Mouse (Mus musculus) CH12.LX (cell line): ENCODE results near the gene Rab28. TPM values are rescaled to one million over a fixed set of nuclear protein-coding genes. Genes with fewer than 3 reads are reported as not detected.
A peak's percentile ranks its signal among the peaks of the same experiment; 100 is the strongest.
"Not testable (repeated sequence)": the region's sequence is repeated elsewhere in the genome, so short reads cannot be mapped to it uniquely, and the experiment has no call there.

Experiments used
- DNase-seq: peaks from one replicate; pipeline ENCODE4 v3.0.0-alpha.2; 2013; ENCODE audit errors: extremely low read depth
- H3K27ac ChIP-seq: 2 replicates; pipeline ENCODE4 v1.5.1; 2012; ENCODE audit warnings: low read depth, mild to moderate bottlenecking, control low read depth, moderate library complexity; ENCODE audit not compliant: insufficient read depth
- H3K27me3 ChIP-seq: replicated peaks from 2 replicates; pipeline ENCODE3; 2012; ENCODE audit warnings: inconsistent platforms
- H3K36me3 ChIP-seq, 2 experiments: replicated peaks in 1 of 2; 2 replicates each; pipeline versions ENCODE3 to v1.6.1; 2012; ENCODE audit warnings: inconsistent platforms in 1 of 2, low read length in 1 of 2, mild to moderate bottlenecking in 1 of 2, mixed read lengths in 1 of 2, moderate library complexity in 1 of 2; ENCODE audit not compliant: control insufficient read depth in 1 of 2, insufficient read depth in 1 of 2
- H3K4me1 ChIP-seq, 2 experiments: 2 replicates each; pipeline ENCODE4 v1.6.1; 2012; ENCODE audit warnings: inconsistent platforms in 1 of 2, moderate library complexity in 1 of 2; ENCODE audit not compliant: insufficient read depth in 2 of 2, control insufficient read depth in 1 of 2
- H3K4me2 ChIP-seq: 2 replicates; pipeline ENCODE4 v1.6.1; 2012; ENCODE audit warnings: low read depth, mild to moderate bottlenecking, control low read depth; ENCODE audit not compliant: poor library complexity, insufficient read depth, severe bottlenecking
- H3K4me3 ChIP-seq, 3 experiments: fragments of 150-350 bp in 1 of 3; sonication (generic) in 1 of 3; replicated peaks in 1 of 3; 2 replicates each; pipeline versions ENCODE3 to v1.5.1; 2011 to 2012; ENCODE audit warnings: low read depth in 2 of 3, low read length in 2 of 3, mild to moderate bottlenecking in 2 of 3, moderate library complexity in 2 of 3, control low read depth in 1 of 3, improper control_type of control experiment in 1 of 3, inconsistent platforms in 1 of 3, mixed read lengths in 1 of 3; ENCODE audit not compliant: poor library complexity in 1 of 3
- H3K79me2 ChIP-seq: replicated peaks from 2 replicates; pipeline ENCODE4 v1.6.1; 2012; ENCODE audit warnings: mild to moderate bottlenecking, moderate library complexity; ENCODE audit not compliant: control insufficient read depth, poor library complexity, insufficient read depth, severe bottlenecking; ENCODE audit errors: extremely low read depth
- H3K9ac ChIP-seq: 2 replicates; pipeline ENCODE4 v1.6.1; 2012; ENCODE audit warnings: low read depth, mild to moderate bottlenecking, control low read depth, moderate library complexity; ENCODE audit not compliant: insufficient read depth
- H3K9me3 ChIP-seq: replicated peaks from 2 replicates; pipeline ENCODE3; 2012; ENCODE audit warnings: low read length, inconsistent platforms, mixed read lengths
- CTCF ChIP-seq, 2 experiments: IDR thresholded peaks in 1 of 2; conservative IDR thresholded peaks in 1 of 2; 2 replicates each; pipeline ENCODE4 v1.5.1; 2011 to 2012; ENCODE audit warnings: low read depth in 2 of 2, low read length in 2 of 2, improper control_type of control experiment in 1 of 2, inconsistent platforms in 1 of 2, mild to moderate bottlenecking in 1 of 2, moderate library complexity in 1 of 2
- E2F4 ChIP-seq: IDR thresholded peaks from 2 replicates; pipeline ENCODE4 v1.6.1; 2011; ENCODE audit warnings: low read depth, low read length, improper control_type of control experiment; ENCODE audit not compliant: insufficient replicate concordance
- ELF1 ChIP-seq: IDR thresholded peaks from 2 replicates; pipeline ENCODE4 v1.6.1; 2014; ENCODE audit warnings: low read depth, mild to moderate bottlenecking, inconsistent platforms, low read length, improper control_type of control experiment
- GABPA ChIP-seq: IDR thresholded peaks from 2 replicates; pipeline ENCODE4 v1.6.1; 2012; ENCODE audit warnings: low read depth, low read length, improper control_type of control experiment, inconsistent platforms; ENCODE audit not compliant: insufficient replicate concordance
- HCFC1 ChIP-seq: IDR thresholded peaks from 2 replicates; pipeline ENCODE4 v1.6.1; 2012; ENCODE audit warnings: low read depth, mild to moderate bottlenecking, inconsistent platforms, low read length, improper control_type of control experiment
- JUND ChIP-seq: conservative IDR thresholded peaks from 2 replicates; pipeline ENCODE4 v1.6.1; 2011; ENCODE audit warnings: low read depth, low read length, improper control_type of control experiment
- MAFK ChIP-seq: IDR thresholded peaks from 2 replicates; pipeline ENCODE4 v1.6.1; 2011; ENCODE audit warnings: low read length, improper control_type of control experiment; ENCODE audit not compliant: insufficient replicate concordance
- MAX ChIP-seq: IDR thresholded peaks from 2 replicates; pipeline ENCODE4 v1.6.1; 2011; ENCODE audit warnings: low read length, improper control_type of control experiment
- MAZ ChIP-seq: IDR thresholded peaks from 2 replicates; pipeline ENCODE4 v1.6.1; 2012; ENCODE audit warnings: low read depth, mild to moderate bottlenecking, inconsistent platforms, low read length, improper control_type of control experiment, moderate library complexity
- MXI1 ChIP-seq: IDR thresholded peaks from 2 replicates; pipeline ENCODE4 v1.6.1; 2011; ENCODE audit warnings: mild to moderate bottlenecking, low read depth, low read length, improper control_type of control experiment
- MYC ChIP-seq: IDR thresholded peaks from 2 replicates; pipeline ENCODE4 v1.6.1; 2011; ENCODE audit warnings: low read depth, mild to moderate bottlenecking, improper control_type of control experiment, low read length
- NELFE ChIP-seq: IDR thresholded peaks from 2 replicates; pipeline ENCODE4 v1.6.1; 2011; ENCODE audit warnings: low read depth, low read length, improper control_type of control experiment
- POLR2A ChIP-seq: IDR thresholded peaks from 2 replicates; pipeline ENCODE4 v1.6.1; 2011; ENCODE audit warnings: low read depth, mild to moderate bottlenecking, improper control_type of control experiment, low read length
- RAD21 ChIP-seq: IDR thresholded peaks from 2 replicates; pipeline ENCODE4 v1.6.1; 2011; ENCODE audit warnings: low read depth, mild to moderate bottlenecking, low read length, improper control_type of control experiment, moderate library complexity
- RCOR1 ChIP-seq: conservative IDR thresholded peaks from 2 replicates; pipeline ENCODE4 v1.6.1; 2012; ENCODE audit warnings: low read depth, mild to moderate bottlenecking, inconsistent platforms, low read length, improper control_type of control experiment
- SMC3 ChIP-seq: IDR thresholded peaks from 2 replicates; pipeline ENCODE4 v1.6.1; 2011; ENCODE audit warnings: low read depth, low read length, improper control_type of control experiment
- TBP ChIP-seq: conservative IDR thresholded peaks from 2 replicates; pipeline ENCODE4 v1.6.1; 2011; ENCODE audit warnings: low read depth, low read length, improper control_type of control experiment
- USF1 ChIP-seq: IDR thresholded peaks from 2 replicates; pipeline ENCODE4 v1.6.1; 2014; ENCODE audit warnings: low read depth, mild to moderate bottlenecking, inconsistent platforms, low read length, improper control_type of control experiment
- ZC3H11A ChIP-seq: IDR thresholded peaks from 2 replicates; pipeline ENCODE4 v1.6.1; 2012; ENCODE audit warnings: low read depth, mild to moderate bottlenecking, inconsistent platforms, low read length, improper control_type of control experiment
- ZNF384 ChIP-seq: IDR thresholded peaks from 2 replicates; pipeline ENCODE4 v1.6.1; 2012; ENCODE audit warnings: low read depth, low read length, improper control_type of control experiment, inconsistent platforms
- dilution Hi-C: fragments of 300-500 bp; cut with MboI; formaldehyde crosslinking; loops from 2 replicates; pipeline ENCODE4 v1.14.3; 2020; ENCODE audit warnings: low sequenced_read_pairs; ENCODE audit not compliant: extremely low pct_unique_long_range_greater_than_20kb, extremely low pct_ligation_motif_present
- in situ Hi-C: fragments of 300-500 bp; cut with MboI; formaldehyde crosslinking; loops from 3 replicates; pipeline ENCODE4 v1.14.3; 2019; ENCODE audit warnings: low sequenced_read_pairs, low pct_ligation_motif_present, low pct_unique_long_range_greater_than_20kb, mixed read lengths
- polyA plus RNA-seq: library from polyadenylated mRNA; unstranded; fragments of >175 nt; gene quantifications from 2 replicates; pipeline ENCODE4 v1.2.1, GENCODE M21; 2012; ENCODE audit warnings: low read depth; ENCODE audit not compliant: insufficient read length
- total RNA-seq, 2 experiments: library from RNA; depleted of rRNA; stranded (reverse); fragments of 300-350 nt in 1 of 2; fragments of >200 nt in 1 of 2; gene quantifications; 2 replicates each; pipeline ENCODE4 v1.2.3; 2012 to 2014

Gene Rab28
- total and polyA plus RNA-seq, 3 experiments = 41.1 to 90.6 (median 42.2) TPM

GRCm38 (mm10) chr5:41706777-41707114 lies 1.2 kb downstream of the Rab28 start:
- peaks cover 0 to 2% of the 10 kb centered on the region in 2 experiments for H3K36me3 ChIP-seq
- no peak for TF ChIP-seq USF1
- no peak for TF ChIP-seq GABPA
- peak; percentile 37; the same call in 1 of the 2 replicates for TF ChIP-seq HCFC1
- no peak for TF ChIP-seq JUND
- no peak for TF ChIP-seq E2F4
- peak; percentile 65; the same call in 1 of the 2 replicates for TF ChIP-seq MXI1
- TF ChIP-seq MAX = no peak
- TF ChIP-seq NELFE = no peak
- no peak for TF ChIP-seq MAZ
- TF ChIP-seq ZC3H11A = no peak
- peak; percentile 61 for TF ChIP-seq ZNF384
- no peak for TF ChIP-seq MYC
- H3K4me2 ChIP-seq = peak overlapping the region; percentile 1; the same call in 1 of the 2 replicates
- peak overlapping the region; percentile 76 for H3K9ac ChIP-seq
- H3K4me1 ChIP-seq = peaks cover 0 to 13% of the 10 kb centered on the region in 2 experiments; a peak in 2 of 4 replicates
- H3K27me3 ChIP-seq = no peaks in the 10 kb centered on the region
- H3K27ac ChIP-seq = peak overlapping the region; percentile 19
- H3K4me3 ChIP-seq = peak overlapping the region; percentile 72 to 95 (median 83)
- in situ Hi-C loops (no loop called here), dilution Hi-C loops (no loop called here)
- H3K79me2 ChIP-seq = peaks cover 7% of the 10 kb centered on the region; the same call in 1 of the 2 replicates
- H3K9me3 ChIP-seq = no peaks in the 10 kb centered on the region
- no peak for DNase-seq

GRCm38 (mm10) chr5:41701085-41701484 lies 6.9 kb downstream of the Rab28 start:
- H3K9me3 ChIP-seq, dilution Hi-C loops, H3K27ac ChIP-seq, H3K79me2 ChIP-seq, DNase-seq, H3K36me3 ChIP-seq, in situ Hi-C loops, H3K9ac ChIP-seq, H3K4me3 ChIP-seq, H3K4me2 ChIP-seq, H3K27me3 ChIP-seq: not testable (repeated sequence)
- H3K4me1 ChIP-seq = peaks cover 0 to 13% of the 10 kb centered on the region in 2 experiments; a peak in 2 of 4 replicates

DNA sequence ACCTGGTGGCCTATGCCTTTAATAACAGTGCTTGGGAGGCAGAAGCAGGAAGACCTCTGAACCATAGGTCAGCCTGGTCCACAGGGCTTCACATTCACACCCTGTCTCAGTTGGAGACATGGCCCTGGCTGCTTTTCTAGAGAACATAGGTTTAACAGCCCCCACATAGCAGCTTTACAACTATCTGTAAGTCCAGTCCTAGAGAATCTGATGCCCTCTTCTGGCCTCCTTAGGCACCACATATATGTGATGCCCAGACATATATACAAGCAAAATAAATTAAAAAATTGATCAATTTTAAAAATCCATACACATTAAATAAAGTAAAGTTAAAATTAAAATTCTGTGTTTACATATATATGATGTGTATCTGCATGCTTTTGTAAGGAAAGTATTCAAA lies 10.0 kb downstream of the Rab28 start:
- H3K9ac ChIP-seq = no peak overlapping the region
- H3K27me3 ChIP-seq = no peaks in the 10 kb centered on the region
- in situ Hi-C loops (no loop called here), dilution Hi-C loops (no loop called here)
- DNase-seq = no peak
- no peaks in the 10 kb centered on the region for H3K79me2 ChIP-seq
- no peak overlapping the region for H3K27ac ChIP-seq
- no peaks in the 10 kb centered on the region for H3K9me3 ChIP-seq
- no peak overlapping the region for H3K4me3 ChIP-seq
- H3K4me1 ChIP-seq = peaks cover 0 to 4% of the 10 kb centered on the region in 2 experiments; a peak in 1 of 4 replicates
- H3K4me2 ChIP-seq = no peak overlapping the region
- peaks cover 0 to 12% of the 10 kb centered on the region in 2 experiments for H3K36me3 ChIP-seq
- TF ChIP-seq MYC (no peak), CTCF (conservative IDR thresholded peaks at IDR 0.05 in 1 of 2, IDR thresholded peaks at IDR 0.05 in 1 of 2; ENCODE audit: low read depth in 2 of 2, low read length in 2 of 2) (peak in 1 of 2 experiments; percentile 43; a peak in 1 of 4 replicates), TBP (no peak), MAFK (no peak), RAD21 (peak; percentile 37), HCFC1 (no peak), SMC3 (peak; percentile 38), RCOR1 (no peak), GABPA (no peak), POLR2A (no peak), ELF1 (no peak), MXI1 (no peak)
